Mouse (Mus musculus): ENCODE measurements at regions not wholly inside any gene's neighbourhood (a gene's known extent, or its start where the extent isn't known, plus 50 kb on each side); places are given as distances from the start of the nearest gene placed in this dataset.

DNA sequence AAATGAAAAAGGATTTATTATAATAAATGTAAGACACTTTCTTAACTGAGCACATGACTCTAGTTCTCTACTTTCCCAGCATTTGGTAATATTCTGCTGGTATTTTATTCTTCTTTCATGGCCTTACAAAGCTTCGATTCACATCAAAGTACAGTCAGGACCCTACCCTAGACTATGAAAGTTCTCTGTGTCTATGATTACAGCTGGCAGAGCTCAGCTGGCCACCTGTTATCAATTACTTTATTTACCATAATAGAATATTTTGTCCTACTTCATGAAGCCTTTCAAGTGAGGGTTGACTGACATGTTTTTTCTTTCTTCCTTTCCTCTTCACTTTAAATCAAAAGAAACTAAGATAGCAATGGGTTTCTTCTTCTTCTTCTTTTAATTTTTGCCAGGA lies 269.8 kb downstream of the Kctd12 start:
- TF ChIP-seq CTCF (IDR thresholded peaks at IDR 0.05; ENCODE audit: control insufficient read depth, insufficient read depth, insufficient replicate concordance, low read depth, low read length), result no peak
- TF ChIP-seq POLR2A (IDR thresholded peaks at IDR 0.05; ENCODE audit: control insufficient read depth, low read depth, low read length), result no peak
